Mouse (Mus musculus) liver, embryonic 16.5 days (tissue): ENCODE results near the gene Ppp2r3a. TPM values are rescaled to one million over a fixed set of nuclear protein-coding genes. Genes with fewer than 3 reads are reported as not detected.

Experiments used
- polyA plus RNA-seq: library from polyadenylated mRNA; unstranded; fragments of >200 nt; fragmentation: Nextera tagmentation; extraction: Ambion mirVana; gene quantifications from 2 replicates; pipeline ENCODE4 v1.2.1, GENCODE M21; 2015

The Ppp2r3a gene
- polyA plus RNA-seq, 1 experiment from 2014 or later = 4.5 TPM

Other genes with a start within 250 kb of the Ppp2r3a start
- 8.8 TPM in 2 replicates for gene Pccb, start 216.9 kb downstream of the Ppp2r3a start, polyA plus RNA-seq
- gene Msl2, start 177.7 kb downstream of the Ppp2r3a start, polyA plus RNA-seq = 1.6 and 1.7 TPM in 2 replicates